Mouse (Mus musculus): ENCODE data around the gene Dpm2. TPM values are rescaled to one million over a fixed set of nuclear protein-coding genes. Genes with fewer than 3 reads are reported as not detected.

Dpm2 gene
- total RNA-seq, 2 experiments from 2014 or later, result 35.3 to 82.8 TPM

DNA sequence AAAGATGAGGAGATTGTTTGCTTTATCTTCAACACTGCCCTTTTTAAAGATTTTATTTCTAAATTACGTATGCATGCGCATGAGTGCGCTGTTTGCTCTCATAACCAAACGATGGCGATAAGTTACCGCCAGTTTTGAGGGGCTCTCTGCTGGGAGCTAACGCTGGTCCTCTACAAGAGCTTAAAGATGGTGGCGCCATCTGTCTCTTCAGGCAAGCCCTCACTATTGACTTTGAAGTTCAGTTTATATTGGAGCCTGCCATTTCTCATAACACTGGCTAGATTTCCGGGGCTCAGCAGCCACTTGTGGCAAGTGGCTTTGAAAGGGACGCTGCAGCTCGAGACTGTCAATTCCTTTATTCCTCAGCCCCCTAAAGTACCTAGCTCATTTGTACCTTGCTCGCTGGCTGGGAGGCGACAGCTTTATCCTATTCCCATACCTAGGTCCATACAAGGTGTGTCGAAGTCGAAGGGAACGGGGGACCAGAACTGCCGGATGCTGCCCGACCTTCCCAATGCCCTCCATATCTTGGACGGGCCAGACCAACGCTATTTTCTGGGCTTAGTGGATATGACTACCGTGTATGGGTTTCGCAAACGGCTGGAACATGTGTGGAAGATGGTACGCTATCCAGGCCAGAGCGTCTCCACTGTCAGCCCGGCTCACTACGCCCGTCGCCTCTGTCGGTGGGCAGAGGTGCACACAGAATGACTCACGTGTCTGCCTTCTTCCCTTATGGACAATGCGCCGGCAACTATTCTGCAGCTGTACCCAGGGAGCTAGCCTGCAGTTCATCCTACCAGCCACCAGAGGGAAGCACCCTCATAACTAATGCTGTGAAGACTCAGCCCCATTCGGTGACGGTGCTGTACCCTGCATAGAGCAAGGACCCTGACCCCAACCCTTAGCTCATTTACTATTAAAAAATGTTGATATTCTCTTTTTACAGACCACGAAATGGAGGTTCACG, 12.5 kb downstream of the Dpm2 start:
- peak; percentile 66 for ATAC-seq (ENCODE audit: poor library complexity, severe bottlenecking)

GRCm38 (mm10) chr2:32585149-32585714, 14.6 kb downstream of the Dpm2 start:
- no peak for ATAC-seq (ENCODE audit: poor library complexity, severe bottlenecking)

DNA sequence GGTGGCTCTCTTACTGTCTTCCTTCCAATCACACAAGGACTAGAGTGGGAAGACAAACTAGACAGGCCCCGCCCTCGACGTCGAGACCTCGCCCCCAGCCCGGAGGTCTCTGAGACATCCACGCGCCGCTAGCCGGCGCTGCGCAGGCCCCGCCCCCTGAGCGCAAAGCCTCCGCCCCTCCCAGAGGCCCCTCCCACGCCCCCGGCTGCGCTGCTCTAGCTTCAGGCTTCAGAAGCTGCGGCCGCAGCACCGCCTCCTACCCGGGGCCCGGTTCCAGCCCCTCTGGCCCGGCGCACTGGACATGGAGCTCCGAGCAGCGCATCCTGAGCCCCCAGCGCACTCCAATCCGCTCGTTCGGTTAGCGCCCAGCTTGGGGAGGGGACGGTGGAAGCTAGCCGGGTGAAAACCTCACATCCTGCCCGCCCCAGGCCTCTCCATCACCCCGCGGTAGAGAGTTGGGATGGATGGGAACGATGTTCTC, 16.3 kb downstream of the Dpm2 start, which contains the start of gene St6galnac4:
St6galnac4 (plus strand) TSS at position 225 of the 481 bp plus-strand sequence.
- ATAC-seq (ENCODE audit: poor library complexity, severe bottlenecking), result peak; percentile 80

DNA sequence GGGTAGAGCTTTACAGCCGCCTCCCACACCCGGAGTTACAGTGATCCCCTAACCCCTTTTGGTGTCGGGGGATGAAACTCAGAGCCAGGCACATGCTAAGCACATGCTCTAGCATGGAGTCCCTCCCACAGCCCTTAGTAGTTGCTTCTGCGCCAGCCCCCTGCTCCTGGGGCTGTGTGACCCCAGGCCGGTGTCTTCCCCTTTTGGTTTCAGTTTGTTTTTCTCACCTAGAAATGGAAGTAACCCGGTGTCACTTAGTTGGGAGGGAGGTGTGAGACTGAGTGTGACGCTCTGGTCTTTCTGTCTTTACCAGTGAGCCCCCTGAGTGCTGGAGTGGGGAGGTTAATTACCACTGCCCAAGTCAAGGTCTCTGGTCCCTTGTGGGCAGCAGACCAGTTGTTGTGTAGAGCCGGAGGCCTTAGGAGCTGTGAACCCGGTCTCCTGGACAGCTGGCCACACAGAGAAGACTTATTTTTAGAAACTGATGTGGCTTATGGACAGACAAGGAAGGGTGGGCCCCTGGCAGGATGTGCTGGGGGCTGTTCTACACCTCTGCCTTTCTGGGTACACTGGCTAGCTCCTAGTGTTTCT, 17.2 kb downstream of the Dpm2 start:
- peak; percentile 59 for ATAC-seq (ENCODE audit: poor library complexity, severe bottlenecking)

DNA sequence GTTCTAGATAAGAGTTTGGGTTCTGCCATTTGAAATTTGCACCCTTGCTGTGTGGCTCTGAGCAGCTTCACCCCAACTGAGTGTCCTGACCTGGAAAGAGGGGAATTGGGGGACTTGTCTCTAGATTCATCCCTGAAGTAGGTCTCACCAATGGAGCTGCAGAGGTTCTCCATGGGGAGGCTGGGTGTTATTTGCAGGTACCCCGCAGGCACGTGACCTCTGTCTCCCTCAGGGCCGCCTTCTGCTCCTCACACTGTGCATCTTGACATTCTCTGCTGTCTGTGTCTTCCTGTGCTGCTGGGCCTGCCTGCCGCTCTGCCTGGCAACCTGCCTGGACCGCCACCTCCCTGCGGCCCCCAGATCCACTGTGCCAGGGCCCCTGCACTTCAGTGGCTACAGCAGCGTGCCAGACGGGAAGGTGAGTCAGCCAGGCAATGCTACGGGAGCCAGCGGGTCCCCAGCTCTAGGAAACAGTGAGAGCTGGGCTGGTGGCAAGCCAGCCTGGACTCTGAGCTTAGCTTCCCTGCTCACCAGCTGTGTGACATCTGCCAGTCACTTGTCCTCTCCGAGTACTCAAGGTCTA, 18.6 kb downstream of the Dpm2 start:
- ATAC-seq (ENCODE audit: poor library complexity, severe bottlenecking), result no peak

DNA sequence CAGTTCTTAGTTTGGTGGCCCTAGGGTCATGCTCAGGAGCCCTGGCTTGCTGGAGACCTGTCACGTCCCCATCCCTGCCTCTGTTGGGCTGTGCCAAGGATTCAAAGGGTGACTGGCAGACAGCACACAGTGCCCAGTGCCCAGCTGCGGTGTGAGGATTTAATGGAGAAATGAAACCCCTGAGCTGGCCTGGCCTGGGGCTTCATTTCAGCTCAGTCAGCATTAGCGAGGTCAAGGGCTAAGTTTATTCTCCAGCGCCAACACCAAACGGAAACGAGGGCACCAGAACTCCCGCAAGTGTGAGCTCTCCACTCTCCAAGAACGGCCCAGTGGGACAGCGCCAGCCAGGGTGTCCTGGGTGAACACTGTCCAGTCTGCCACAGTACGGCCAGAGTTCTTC, 19.6 kb downstream of the Dpm2 start:
- no peak for ATAC-seq (ENCODE audit: poor library complexity, severe bottlenecking)

DNA sequence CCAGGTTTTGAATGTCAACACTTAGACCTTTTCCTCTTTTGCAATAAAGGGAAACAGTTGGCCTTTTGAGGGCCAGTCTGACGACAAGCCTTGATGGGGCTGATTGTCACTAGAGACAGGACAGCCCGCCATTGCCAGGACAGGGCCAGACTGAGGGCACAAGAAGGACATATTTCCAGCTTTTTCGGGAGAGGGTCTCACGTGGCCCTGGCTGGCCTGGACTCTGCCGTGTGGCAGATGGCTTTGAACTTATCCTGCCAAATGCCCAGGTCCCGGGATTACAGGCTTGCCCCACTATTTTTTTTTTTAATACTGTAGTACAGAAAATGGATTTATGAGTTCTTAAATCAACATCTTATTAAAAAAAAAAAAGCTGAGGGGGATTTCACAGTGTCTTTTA, 20.6 kb downstream of the Dpm2 start:
- no peak for ATAC-seq (ENCODE audit: poor library complexity, severe bottlenecking)

- ATAC-seq (ENCODE audit: poor library complexity, severe bottlenecking), result no peak
Measured at GRCm38 (mm10) chr2:32596725-32597124, 26.1 kb downstream of the Dpm2 start.

DNA sequence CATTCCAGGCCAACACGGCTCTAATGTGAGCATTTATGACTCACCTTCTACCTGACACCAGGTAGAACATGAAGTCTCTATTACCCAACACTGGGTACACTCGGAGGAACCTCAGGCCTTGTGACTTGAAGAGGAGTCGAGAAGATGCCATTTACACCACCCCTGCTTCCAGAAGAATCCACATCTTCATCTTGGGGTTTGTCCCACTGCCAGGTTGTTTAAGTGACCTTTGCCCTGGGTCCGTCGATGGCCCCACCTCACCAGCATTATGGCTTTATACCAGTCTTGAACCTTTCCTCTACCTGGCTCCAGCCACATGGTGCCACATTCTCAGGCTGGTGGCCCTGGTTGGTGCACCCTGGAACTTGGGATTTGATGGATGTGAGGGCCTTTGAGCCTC, 26.6 kb downstream of the Dpm2 start:
- ATAC-seq (ENCODE audit: poor library complexity, severe bottlenecking), result no peak

DNA sequence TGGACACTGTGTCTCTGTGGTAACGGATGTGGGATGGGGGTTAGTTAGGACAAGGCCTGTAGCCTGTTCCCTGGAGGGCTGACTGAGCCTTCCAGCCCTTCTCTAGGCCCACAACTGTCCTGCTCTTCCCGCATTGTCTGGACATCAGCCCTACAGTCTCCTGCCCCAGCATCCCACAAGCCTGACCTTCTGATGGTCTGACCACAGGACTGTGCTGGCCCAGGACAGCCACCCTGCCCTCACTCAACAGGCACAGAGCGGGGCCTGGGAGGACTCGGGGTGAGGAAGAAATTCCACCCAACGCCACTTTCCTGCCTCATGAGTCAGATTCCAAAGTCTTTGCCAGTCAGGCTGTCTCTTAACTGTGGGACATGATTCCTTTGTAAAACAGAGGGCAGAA, 27.0 kb downstream of the Dpm2 start:
- no peak for ATAC-seq (ENCODE audit: poor library complexity, severe bottlenecking)

GRCm38 (mm10) chr2:32598506-32598905, 27.8 kb downstream of the Dpm2 start:
- ATAC-seq (ENCODE audit: poor library complexity, severe bottlenecking), result no peak

DNA sequence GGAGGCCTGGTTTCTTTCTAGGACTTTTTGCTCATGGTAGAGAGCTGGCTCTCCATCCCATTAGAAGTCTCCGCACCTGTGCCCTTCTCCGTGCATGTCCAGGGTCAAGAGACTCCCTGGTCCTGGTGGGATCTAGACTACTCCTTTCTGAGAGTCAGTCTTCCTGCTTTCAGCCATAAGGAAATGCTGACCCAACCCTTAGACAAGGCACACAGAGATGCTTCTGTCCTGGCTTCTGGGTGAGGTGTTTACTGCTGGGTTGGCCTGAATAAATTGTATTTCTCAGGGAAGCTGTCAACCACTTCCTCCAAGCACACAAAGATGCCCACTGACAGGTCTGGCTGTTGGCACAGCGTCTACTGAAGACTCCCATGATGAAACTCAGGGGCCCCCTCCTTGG, 28.8 kb downstream of the Dpm2 start, which contains the start of gene St6galnac6:
St6galnac6 (plus strand) TSS at position 301 of the 400 bp plus-strand sequence.
- ATAC-seq (ENCODE audit: poor library complexity, severe bottlenecking), result no peak

DNA sequence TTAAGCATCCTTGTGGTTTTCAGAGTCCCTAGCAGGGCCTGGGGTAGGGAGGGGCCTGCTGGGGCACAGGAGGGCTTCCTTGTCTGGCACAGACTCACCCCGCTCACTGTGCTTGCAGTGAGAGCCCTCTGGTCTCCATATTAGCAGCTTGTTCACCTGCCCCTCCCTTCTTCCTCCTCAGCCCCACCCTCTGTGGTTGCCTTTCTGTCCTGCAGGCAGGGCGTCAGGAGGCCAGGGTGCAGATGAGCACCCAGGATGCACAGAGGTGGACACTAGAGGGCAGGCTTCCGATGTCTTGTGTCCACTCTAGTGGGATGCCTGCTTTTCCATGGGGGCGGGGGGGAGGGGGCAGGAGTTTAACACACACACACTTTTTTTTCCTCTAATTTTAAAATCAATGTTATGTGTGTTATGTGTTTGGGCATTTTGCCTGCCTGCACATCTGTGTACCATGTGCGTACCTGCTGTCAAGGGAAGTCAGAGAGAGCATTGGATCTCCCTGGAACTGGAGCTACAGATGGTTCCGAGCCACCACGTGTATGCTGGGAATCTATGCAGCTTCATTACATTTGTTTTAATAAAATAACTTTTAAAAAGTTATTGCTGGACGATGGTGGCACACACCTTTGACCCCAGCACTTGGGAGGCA, 30.9 kb downstream of the Dpm2 start:
- peak; percentile 83 for ATAC-seq (ENCODE audit: poor library complexity, severe bottlenecking)

GRCm38 (mm10) chr2:32602600-32603054, 32.0 kb downstream of the Dpm2 start:
- peak; percentile 65 for ATAC-seq (ENCODE audit: poor library complexity, severe bottlenecking)

DNA sequence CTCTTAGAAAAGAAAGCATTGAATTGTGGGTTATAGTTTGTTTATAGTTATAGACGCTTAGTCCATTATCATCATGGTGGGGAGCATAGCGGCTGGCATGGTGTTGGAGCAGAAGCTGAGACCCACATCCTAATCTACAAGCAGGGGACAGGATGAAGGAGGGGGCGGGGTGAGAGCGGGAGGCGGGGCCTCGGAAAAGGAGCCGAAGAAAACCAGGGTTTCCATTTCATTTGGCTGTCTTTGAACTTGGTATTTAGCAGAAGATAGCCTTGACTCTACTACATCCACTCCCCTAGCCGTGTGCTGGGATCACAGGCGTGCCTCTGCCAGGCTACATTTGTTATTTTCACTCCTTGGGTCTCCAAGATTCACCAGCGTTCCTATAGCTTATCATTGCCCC, 34.0 kb downstream of the Dpm2 start:
- no peak for ATAC-seq (ENCODE audit: poor library complexity, severe bottlenecking)

DNA sequence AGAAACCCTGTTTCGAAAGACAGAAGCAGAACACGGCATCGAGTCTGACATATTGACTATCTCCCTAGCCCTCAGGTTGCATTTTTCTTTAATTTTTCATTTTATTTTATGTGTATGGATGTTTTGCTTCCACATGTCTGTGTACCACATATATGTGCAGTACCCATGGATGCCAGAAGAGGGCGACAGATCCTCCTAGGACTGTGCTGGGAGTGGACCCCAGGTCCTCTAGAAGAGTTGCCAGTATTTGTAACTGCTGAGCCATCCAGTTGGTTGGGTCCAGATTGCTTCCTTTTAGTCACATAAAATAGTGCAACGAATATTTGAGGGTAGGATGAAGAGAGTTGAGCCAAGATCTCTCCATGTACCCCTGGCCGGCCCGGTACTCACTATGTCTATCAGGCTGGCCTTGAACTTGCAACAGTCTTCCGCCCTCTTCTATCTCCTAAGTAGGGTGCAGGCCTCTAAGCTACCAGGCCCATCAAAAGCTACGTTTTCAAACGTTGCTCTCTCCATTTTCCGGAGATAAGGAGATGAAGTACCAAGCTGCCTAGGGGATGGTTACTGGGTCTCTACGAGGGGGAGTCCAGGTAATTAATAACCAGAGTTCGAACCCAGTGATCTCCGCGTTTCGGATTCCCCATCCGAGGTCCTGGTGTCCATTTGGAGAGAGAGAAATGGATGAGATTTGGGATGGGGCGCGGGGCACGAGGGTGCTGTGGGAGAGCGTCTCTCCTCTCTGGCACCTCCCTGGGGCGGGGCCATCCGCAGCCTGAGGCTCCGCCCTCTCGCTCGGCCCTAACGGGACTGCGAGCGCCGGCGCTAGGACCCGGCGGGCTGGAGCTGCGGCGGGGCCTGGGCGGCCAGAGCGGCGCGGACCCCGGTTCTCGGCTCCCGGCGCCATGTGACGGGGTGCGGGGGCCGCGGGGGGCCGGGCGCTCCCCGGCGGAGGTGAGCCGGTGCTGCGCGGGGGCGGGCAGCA, 35.8 kb downstream of the Dpm2 start:
- peak; percentile 57 for ATAC-seq (ENCODE audit: poor library complexity, severe bottlenecking)

GRCm38 (mm10) chr2:32607262-32607947, 36.7 kb downstream of the Dpm2 start:
- peak; percentile 48 for ATAC-seq (ENCODE audit: poor library complexity, severe bottlenecking)

DNA sequence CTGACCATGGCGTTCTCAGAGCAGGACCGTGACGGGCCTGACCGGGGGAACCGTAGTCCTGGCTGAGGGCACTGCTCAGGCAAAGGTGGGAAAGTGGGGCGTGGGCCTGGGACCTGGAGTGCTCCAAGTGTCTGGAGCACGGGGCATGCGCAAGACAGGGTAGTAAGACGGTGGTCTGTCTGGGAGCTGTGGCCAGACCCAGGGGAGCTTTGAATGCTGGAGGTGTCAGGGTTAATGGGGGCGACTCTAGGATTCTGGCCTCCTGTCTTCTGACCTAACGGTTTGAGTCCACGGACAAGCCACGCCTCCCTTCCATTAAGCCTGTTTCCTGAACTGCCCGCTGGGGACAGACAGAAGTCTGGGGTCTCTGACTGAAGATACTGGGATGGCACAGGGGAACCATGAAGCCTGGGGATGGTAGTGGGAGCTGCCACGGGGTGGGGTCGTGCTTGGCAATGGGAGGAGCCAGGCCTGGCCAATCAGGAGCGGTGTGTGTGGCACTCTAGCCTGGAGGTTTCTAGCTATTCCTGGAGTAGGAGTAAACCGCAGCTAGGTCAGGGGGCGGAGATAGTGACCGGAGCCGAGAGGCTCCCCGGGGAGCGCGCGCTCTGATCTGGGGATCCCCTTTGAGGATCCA, 37.6 kb downstream of the Dpm2 start:
- peak; percentile 58 for ATAC-seq (ENCODE audit: poor library complexity, severe bottlenecking)
